Mouse (Mus musculus) limb, embryonic 14.5 days (tissue): Measurements from ENCODE around the gene Fat1. TPM values are rescaled to one million over a fixed set of nuclear protein-coding genes. Genes with fewer than 3 reads are reported as not detected.

Experiments used
- ATAC-seq: fragments of 200-750 bp; cut with Nextera tagmentation; 2 replicates; pipeline ENCODE4 v1.8.0; 2017; ENCODE audit warnings: low read depth, moderate number of reproducible peaks, moderate TSS enrichment; ENCODE audit not compliant: low FRiP score
- DNase-seq: peaks from one replicate; pipeline ENCODE4 v3.0.0-alpha.2; 2015; ENCODE audit warnings: low spot score
- H3K27ac ChIP-seq: fragments of 300-500 bp; sonication (generic); replicated peaks from 2 replicates; pipeline ENCODE4 v1.5.1; 2014; ENCODE audit warnings: low read depth, mild to moderate bottlenecking, low read length, moderate library complexity, mixed read lengths
- H3K27me3 ChIP-seq: fragments of 300-500 bp; sonication (generic); 2 replicates; pipeline ENCODE4 v1.6.1; 2014; ENCODE audit warnings: low read length, mixed read lengths; ENCODE audit not compliant: control insufficient read depth, insufficient read depth
- H3K36me3 ChIP-seq: fragments of 300-500 bp; sonication (generic); 2 replicates; pipeline ENCODE4 v1.6.1; 2014; ENCODE audit warnings: mild to moderate bottlenecking, low read length, moderate library complexity, mixed read lengths; ENCODE audit not compliant: control insufficient read depth, insufficient read depth
- H3K4me1 ChIP-seq: fragments of 300-500 bp; sonication (generic); 2 replicates; pipeline ENCODE4 v1.6.1; 2014; ENCODE audit warnings: antibody characterized with exemption, low read length, mixed read lengths; ENCODE audit not compliant: control insufficient read depth, insufficient read depth
- H3K4me2 ChIP-seq: fragments of 300-500 bp; sonication (generic); replicated peaks from 2 replicates; pipeline ENCODE4 v1.6.1; 2014; ENCODE audit warnings: low read depth, mild to moderate bottlenecking, low read length, moderate library complexity; ENCODE audit not compliant: severe bottlenecking
- H3K4me3 ChIP-seq: fragments of 300-500 bp; sonication (generic); replicated peaks from 2 replicates; pipeline ENCODE4 v1.5.1; 2014; ENCODE audit warnings: low read length
- H3K9ac ChIP-seq: fragments of 300-500 bp; sonication (generic); 2 replicates; pipeline ENCODE4 v1.6.1; 2014; ENCODE audit warnings: mild to moderate bottlenecking, low read depth, low read length, moderate library complexity; ENCODE audit not compliant: severe bottlenecking
- H3K9me3 ChIP-seq: fragments of 300-500 bp; sonication (generic); 2 replicates; pipeline ENCODE4 v1.6.1; 2016; ENCODE audit warnings: low read length; ENCODE audit not compliant: control insufficient read depth
- POLR2A ChIP-seq: fragments of 200-500 bp; IDR thresholded peaks from 2 replicates; pipeline ENCODE4 v1.8.0; 2012; ENCODE audit warnings: inconsistent platforms, mild to moderate bottlenecking, moderate library complexity, borderline replicate concordance; ENCODE audit not compliant: insufficient read depth, insufficient read length; ENCODE audit errors: extremely low read depth
- WGBS: fragments of 180-500 bp; shearing (Covaris S2); extraction: QIAGEN DNeasy Blood & Tissue Kit; methylation state at CpG from one replicate; pipeline ENCODE4 v1.1.7; 2014; 5-methylcytosine and 5-hydroxymethylcytosine counted together
- polyA plus RNA-seq, 2 experiments: library from polyadenylated mRNA; depleted of rRNA in 1 of 2; stranded (reverse) in 1 of 2; unstranded in 1 of 2; fragments of >200 nt; fragmentation: Nextera tagmentation in 1 of 2; extraction: Ambion mirVana in 1 of 2; gene quantifications; 2 replicates each; pipeline versions ENCODE4 v1.2.1 to v1.2.3; 2012 to 2014

The Fat1 gene
- polyA plus RNA-seq, 2 experiments, result 56.6 to 81.1 TPM

DNA sequence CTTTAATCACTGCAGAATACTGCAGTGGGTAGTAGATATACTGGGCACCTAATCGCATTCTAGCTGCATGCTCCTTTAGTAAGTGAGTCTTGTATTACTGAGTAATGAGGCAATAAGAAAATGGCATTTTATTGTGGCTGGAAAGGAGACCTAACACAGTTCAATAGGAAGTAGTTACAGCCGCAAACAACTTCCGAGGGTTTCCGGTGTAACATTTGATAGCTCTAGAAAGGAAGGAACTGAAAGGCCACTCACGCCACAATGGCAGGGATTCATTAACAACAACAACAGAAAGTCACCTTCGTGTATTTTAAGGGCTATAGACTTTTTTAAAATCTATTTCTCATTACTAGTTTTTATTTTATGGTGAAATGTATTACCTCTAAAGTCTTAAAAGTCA is 62.6 kb downstream of the Fat1 start:
- Histone ChIP-seq H3K27ac (no peak overlapping the region), H3K4me2 (peak overlapping the region; percentile 21; the same call in 1 of the 2 replicates), H3K4me1 (peaks cover 43% of the 10 kb centered on the region)

GRCm38 (mm10) chr8:44998275-44998674 is 63.0 kb downstream of the Fat1 start:
- no peak for DNase-seq
- Histone ChIP-seq H3K9ac (no peak overlapping the region), H3K4me3 (no peak overlapping the region), H3K27ac (no peak overlapping the region), H3K9me3 (no peaks in the 10 kb centered on the region), H3K4me2 (peak overlapping the region; percentile 21), H3K36me3 (no peaks in the 10 kb centered on the region; the same call in none of the 2 replicates), H3K4me1 (peaks cover 46% of the 10 kb centered on the region), H3K27me3 (no peaks in the 10 kb centered on the region)
- 40% methylated on average over 9 of the region's 9 CpGs for WGBS
- no peak for ATAC-seq
- no peak for TF ChIP-seq POLR2A

More for the DNA sequence above, 62.6 kb downstream of the Fat1 start:
- 29% methylated on average over 6 of the region's 6 CpGs for WGBS
- H3K9me3 ChIP-seq, result no peaks in the 10 kb centered on the region
- no peaks in the 10 kb centered on the region for H3K27me3 ChIP-seq
- no peak for DNase-seq
- TF ChIP-seq POLR2A, result no peak
- H3K9ac ChIP-seq, result no peak overlapping the region
- H3K4me3 ChIP-seq, result no peak overlapping the region
- no peak for ATAC-seq
- no peaks in the 10 kb centered on the region; the same call in none of the 2 replicates for H3K36me3 ChIP-seq

DNA sequence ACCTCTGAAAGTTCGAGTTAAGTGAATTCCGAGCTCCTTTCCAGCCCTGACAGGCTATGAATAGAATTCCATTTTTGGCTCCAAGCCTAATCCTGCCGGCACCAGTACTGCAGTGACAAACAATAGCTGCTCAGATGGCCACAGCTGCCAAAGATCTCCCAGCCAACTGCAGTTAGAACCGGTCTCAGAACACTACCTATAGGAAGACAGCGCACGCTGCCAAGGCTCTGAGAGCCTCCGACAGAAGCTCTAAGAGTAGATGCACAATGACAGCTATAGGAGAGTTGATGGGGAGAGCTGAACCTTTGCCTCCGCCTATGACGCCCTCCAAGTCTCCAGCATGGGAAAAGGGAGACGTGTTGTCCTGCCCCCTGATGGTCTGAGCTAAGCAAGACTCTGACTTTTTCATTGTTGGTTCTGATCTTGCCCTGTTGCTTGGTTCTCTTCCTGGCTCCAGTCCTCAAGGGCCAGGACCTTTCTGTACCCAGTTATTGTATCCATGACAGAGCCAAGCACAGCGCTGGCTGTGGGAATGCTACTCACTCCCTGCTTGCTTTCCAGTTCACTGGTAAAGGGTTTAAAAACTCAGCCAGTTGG is 63.5 kb downstream of the Fat1 start:
- H3K9me3 ChIP-seq, result no peaks in the 10 kb centered on the region
- ATAC-seq (peak; percentile 89), DNase-seq (peak; percentile 88)
- H3K9ac ChIP-seq, result no peak overlapping the region
- H3K27me3 ChIP-seq, result no peaks in the 10 kb centered on the region
- no peak for TF ChIP-seq POLR2A
- H3K4me2 ChIP-seq, result peak overlapping the region; percentile 21
- no peak overlapping the region for H3K27ac ChIP-seq
- peaks cover 46% of the 10 kb centered on the region for H3K4me1 ChIP-seq
- 43% methylated on average over 11 of the region's 11 CpGs for WGBS
- H3K4me3 ChIP-seq, result no peak overlapping the region
- no peaks in the 10 kb centered on the region; the same call in none of the 2 replicates for H3K36me3 ChIP-seq

DNA sequence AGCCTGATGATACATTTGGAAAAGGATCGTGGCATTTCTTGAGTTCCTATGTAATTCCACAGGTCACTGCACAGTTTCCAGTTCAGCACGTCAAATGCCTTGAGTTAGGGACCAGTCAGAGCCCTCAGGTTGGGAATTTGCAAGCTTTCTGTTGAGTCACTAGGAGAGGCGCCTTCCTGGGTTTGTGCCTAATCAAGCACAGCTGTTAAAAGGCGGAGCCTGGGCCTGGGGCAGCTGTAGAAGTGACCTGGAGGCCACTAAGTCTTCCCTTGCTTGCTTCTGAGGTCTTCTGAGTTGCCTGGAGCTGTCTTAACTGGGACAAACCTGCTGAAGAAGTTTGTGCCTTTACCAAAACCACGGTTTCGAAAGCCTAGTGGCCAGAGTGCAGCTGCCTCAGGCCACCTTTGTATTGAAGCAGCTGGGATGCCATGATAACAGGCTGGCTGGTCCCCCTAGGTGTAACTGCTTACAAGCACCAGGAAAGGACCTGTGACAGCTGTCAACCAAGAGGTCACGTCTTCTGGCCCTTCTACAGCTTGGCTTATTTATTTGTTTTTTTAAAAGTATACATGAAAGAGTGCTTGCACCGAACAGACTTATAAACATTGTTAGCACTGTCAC is 66.4 kb downstream of the Fat1 start:
- DNase-seq (peak; percentile 51), ATAC-seq (0 out of 2 replicates have a peak, but pooled peaks have one; percentile 7)
- Histone ChIP-seq H3K4me2 (no peak overlapping the region), H3K4me3 (no peak overlapping the region), H3K27me3 (no peaks in the 10 kb centered on the region), H3K36me3 (no peaks in the 10 kb centered on the region; the same call in 1 of the 2 replicates), H3K9me3 (no peaks in the 10 kb centered on the region), H3K4me1 (peaks cover 38% of the 10 kb centered on the region), H3K27ac (no peak overlapping the region), H3K9ac (no peak overlapping the region)
- WGBS, result 36% methylated on average over 8 of the region's 8 CpGs
- TF ChIP-seq POLR2A, result no peak

DNA sequence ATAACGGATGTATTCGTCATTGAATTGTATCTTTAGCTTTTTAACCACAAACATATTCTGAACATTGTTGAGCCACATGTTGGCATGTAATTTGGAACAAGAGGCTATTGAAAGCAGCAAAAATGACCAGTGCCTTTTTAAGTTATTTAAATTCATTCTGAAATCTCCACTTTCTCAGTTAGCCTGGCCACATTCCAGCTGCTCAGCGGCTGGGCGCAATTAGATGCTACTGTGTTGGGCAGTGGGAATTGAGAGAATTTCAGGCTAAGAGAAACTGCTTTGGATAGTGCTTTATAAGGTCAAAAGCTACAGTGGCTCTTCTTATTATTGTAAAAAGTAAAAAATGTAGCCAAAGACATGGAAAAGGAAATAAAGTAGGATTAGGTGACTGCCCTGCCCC is 67.4 kb downstream of the Fat1 start:
- WGBS, result 60% methylated on average over 4 of the region's 4 CpGs
- Histone ChIP-seq H3K4me2 (no peak overlapping the region), H3K4me1 (peaks cover 29% of the 10 kb centered on the region), H3K27me3 (no peaks in the 10 kb centered on the region), H3K36me3 (peaks cover 4% of the 10 kb centered on the region; the same call in 1 of the 2 replicates), H3K27ac (no peak overlapping the region), H3K4me3 (no peak overlapping the region), H3K9ac (no peak overlapping the region), H3K9me3 (no peaks in the 10 kb centered on the region)
- no peak for DNase-seq
- no peak for TF ChIP-seq POLR2A
- ATAC-seq, result no peak
